Mouse (Mus musculus) kidney, postnatal 4 days (tissue): ENCODE data around the gene Sesn1.
A peak's percentile ranks its signal among the peaks of the same experiment; 100 is the strongest.
"Not testable (repeated sequence)": the region's sequence is repeated elsewhere in the genome, so short reads cannot be mapped to it uniquely, and the experiment has no call there.

Source experiments
- DNase-seq, 2 experiments: peaks; one replicate each; pipeline ENCODE4 v3.0.0; 2021; ENCODE audit warnings: mixed read lengths in 2 of 2

The Sesn1 gene

DNA sequence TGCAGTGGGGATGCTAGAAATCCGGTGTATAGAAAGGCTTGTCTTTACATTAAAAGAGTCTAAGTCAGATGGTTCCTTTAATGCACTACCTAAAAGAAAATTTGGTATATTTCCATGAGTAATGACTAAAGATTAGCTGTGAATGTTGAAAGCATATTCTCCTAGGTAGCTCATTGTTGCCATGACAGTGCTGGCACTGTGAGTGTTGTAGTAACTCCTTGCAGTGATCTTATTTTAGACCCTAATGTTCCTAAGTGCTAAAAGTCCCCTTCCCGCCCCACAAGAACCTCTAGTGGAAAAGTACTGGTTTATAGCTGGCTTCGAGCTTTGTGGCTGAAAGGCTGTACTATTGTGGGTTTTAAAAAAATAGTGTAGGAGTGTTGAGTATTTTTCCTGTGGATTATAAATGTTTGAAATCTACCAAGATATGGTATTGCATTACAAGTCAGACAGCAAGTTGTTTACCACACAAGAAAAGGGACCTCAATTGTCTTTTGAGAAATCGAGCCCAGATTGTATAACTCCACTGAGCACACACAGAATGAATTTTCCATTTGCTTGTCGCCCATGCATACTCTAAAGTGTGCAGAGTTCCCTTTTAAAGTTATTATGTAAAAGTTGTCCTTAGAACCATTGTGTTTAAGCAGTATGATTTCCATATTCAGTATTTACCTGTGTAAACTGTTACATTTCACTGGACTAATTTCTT is 13.0 kb downstream of the Sesn1 start:
- no peak for DNase-seq

DNA sequence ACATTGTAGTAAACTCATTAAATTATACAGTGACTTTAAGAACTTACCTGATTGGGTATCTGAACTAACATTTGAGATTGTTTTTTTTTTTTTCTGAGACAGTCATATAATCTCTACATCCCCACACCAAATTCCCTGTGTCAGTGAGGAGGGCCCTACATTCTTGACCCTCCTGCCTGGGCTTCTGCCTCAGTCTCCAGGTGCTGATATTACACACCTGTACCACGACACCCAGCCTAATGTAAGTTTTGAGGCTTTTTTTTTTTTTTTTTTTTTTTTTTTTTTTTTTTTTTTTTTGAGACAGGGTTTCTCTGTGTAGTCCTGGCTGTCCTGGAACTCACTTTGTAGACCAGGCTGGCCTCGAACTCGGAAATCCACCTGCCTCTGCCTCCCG is 13.5 kb downstream of the Sesn1 start:
- DNase-seq = not testable (repeated sequence)

DNA sequence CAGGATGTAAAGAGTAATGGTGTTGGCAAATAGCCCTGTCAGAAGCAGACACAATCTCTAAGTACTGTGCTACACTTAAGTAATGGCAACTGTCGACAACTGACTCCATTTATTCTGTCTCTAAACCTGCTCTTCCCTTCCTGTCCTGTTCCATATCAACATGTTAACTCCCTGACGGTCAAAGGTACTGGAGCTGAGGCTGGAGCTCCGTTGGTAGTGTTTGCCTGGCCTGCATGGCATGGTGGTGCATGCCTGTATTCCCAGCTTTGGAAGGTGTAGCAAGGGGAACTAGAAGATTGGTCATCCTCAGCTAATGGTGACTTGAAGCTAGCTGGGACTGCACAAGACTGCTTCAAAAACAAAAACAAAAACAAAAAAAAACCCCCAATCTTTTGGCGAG is 14.2 kb downstream of the Sesn1 start:
- no peak for DNase-seq

DNA sequence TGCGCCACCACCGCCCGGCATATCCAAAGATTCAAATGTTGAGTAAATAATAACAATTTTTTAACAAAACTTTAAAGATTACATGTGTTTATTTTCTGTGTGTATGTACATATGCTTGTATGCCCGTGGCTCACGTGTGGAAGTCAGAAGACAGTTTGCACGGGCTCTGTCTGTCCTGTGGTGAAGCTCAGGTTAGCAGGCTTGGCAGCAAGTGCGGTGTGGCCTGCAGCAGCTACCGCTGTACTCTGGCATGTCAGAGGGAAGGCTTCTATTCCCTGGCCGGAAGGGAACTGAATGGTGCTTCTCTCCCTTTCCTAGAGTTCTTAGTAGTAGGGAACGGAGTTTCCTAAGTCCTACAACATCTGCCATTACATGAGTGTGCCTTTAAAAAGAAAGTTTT is 15.3 kb downstream of the Sesn1 start:
- DNase-seq = no peak

DNA sequence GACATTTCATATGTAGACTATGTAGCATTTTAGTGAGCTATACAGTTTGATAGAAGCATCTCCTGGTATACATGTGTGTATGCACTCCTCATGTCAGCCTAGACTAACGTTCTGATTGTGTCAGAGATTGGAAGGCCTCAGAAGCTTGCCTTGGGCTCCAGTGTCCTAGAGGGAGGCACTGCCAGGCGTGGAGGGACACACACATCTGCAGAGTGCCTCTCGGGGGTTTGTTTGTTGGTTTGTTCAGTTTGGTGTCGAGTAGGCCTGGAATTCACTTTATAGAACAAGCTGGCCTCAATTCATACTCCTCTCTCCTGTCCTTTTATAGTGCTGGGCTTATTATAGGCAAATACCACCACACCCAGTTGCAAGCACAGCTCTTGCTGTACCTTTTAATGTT is 16.3 kb downstream of the Sesn1 start:
- no peak for DNase-seq

DNA sequence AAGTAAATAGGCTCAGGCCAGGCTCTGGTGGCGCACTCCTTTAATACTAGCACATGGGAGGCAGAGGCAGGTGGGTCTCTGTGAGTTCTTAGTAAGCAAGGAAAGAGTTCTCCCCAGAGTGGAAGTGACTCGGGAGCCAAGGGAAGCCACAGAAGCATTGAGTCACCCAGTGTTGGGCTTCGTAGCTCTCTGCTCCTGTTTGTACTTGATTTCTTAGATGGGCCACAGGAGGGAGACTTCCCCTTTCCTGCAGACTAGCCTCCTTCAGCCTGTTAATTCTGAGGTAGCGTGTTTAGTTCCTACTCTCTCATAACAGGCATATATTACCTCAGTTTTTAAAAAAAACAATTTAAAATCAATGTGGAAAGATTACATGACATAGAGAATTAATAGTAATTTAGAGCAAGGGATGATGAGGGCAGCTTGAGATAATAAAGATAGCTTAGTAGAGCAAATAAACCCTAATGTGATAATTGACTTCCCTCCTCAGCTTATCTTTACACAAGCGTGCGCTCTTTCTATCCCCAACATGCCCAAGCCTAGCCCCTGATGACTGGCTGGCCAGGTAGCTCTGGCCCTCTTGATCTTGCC is 16.9 kb downstream of the Sesn1 start:
- DNase-seq = no peak

DNA sequence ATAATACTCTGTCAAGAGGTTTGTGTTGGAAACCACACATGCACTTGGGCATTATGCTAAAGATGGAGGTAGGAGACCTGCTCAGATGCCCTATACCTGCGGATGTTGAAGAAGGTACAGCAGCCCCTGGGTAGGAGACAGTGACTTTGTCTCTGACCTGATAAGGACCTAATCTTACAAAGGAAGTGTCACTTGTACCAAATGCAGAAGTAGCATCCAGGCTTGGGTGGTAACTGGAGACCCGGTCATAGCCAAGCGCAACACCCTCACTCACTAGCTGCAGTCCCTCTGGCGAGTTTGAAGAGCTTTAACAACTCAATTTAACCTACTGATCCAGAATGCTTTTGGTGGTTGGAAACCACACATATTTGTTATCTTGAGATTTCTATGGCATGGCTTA is 18.0 kb downstream of the Sesn1 start:
- no peak for DNase-seq

DNA sequence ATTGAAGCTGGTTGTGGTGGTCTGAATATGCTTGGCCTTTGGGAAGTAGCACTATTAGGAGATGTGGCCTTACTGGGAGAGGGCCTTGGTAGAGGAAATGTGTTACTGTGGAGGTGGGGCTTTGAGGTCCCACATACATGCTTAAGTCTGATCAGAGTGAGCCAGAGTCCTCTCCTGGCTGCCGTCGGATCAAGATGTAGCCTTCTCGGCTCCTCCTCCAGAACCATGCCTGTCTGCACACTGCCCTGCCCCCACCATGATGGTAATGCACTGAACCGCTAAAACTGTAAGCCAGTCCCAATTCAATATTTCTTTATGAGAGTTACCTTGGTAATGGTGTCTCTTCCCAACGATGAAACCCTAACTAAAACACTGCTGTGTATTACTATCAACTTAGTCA is 19.5 kb downstream of the Sesn1 start:
- no peak for DNase-seq

DNA sequence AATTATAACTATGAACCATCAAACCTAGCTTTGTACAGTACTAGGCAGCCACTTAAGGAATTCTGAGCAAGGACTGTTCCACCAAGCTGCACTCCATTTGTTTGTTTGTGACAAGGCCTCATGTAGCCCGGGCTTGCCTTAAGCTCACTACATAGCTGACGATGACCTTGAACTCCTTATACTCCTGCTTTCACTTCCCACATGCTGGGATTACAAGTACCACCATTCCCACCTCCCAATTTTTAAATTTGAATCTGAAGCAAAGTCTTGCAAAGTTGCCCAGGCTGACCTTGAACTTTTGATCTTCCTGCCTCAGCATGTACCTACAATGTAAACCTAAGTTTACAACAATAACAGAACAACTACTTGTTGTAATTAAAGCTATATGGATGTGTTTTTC is 20.2 kb downstream of the Sesn1 start:
- DNase-seq = no peak

DNA sequence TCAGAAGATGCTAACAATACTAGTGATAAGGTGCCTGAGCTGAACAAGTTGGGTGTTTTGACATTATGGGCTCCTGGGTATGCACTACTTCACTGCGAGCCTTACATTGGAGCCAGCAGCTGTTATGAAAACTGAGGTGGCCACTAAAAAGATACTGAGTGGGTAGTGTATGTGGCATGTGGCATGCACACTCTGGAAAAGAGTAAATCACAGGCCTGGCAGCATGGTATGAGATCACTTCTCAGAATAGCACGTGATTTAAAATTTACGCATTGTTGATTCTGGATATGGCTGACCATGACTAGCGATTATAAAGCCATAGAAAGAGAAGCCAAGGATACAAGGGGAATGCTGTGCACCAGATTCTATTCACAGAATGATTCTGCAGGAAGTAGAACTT is 20.7 kb downstream of the Sesn1 start:
- DNase-seq = no peak

DNA sequence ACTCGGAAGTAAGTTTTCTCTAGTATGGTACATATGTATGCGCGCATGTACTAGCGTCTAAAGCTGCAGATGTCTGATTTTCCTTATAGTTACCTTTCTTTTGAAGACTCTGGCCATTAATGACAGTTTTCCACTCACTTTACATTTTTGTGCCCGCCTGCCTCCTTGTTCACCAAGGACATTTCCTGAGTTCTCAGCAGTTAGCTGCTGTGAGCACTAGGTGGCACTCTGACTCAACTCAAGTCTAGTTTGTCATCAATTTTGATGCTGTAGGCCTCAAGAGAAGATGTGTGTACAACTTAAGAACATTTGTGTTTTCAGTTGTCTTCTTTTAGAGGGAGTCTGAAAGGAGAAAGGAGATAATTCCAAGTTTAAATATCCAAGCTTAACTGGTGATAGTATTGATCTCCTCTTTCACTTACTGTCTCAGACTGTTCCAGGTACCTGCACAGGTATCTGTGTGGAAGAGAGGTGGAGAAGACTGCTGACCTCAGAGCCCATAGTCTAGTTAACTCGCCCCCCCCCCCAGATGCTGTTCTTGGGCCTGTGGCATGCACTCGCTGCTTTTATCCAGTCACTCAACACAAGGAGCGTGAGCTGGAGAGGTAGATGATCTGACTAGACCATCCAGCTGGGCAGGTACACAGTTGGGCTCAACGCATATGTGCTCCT is 21.3 kb downstream of the Sesn1 start:
- peak; percentile 75 to 82 for DNase-seq

DNA sequence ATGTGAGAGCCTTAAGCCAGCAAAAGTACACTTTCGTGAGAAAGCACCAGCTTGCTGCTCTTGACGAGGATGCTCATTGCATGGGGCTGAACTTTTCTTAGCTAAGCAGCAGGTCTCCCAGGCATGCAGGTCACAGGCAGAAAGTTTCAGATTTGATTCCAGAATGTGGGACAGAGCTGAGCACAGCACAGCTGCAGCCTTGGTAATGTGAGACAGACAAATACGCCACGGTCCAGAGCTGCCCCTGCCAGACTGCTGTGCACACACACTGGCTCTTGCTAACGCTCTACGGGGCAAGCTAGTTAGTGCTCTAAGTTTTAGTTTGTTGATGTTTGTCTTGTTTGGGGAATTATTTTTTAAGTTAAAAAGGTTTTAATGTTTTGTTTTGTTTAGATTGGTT is 22.5 kb downstream of the Sesn1 start:
- peak in 1 of 2 experiments; percentile 39 for DNase-seq

DNA sequence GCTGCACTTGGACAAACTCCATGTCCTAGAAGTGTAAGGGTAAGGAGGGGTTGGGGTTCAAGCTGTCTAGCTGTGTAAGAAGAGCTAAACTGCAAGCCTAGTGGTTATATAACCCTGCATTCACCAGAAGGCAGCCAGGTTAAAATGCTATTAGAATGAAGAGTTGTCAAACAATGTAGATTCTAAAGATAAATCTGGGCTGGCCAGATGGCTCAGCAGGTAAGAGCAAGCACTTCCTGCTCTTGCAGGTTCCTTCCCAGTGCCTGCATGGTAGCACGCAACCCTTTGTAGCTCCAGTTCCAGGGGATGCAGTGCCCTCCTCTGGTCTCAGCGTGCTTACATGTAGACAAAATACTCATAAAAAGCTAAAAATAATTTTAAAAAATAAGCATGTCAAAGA is 24.4 kb downstream of the Sesn1 start:
- DNase-seq = no peak

DNA sequence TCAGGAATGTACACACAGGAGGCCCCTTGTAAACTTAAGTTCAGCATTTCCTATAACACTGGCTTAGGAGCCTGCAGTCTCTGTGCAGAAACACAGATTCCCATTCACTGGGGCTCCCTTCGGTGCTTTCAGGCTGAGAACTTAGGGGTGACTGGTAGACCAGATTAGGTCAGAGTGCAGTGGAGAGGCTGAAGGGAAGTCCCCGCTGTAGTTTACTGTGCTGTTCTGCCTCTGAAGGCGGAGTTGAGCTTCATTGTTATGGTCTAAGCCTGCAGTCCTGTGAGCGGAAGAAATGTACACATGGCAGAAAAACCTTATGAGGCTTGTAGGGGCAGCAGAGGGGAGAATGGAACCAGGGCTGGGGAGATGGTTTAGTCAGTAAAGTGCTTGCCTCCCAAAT is 29.2 kb downstream of the Sesn1 start:
- no peak for DNase-seq

DNA sequence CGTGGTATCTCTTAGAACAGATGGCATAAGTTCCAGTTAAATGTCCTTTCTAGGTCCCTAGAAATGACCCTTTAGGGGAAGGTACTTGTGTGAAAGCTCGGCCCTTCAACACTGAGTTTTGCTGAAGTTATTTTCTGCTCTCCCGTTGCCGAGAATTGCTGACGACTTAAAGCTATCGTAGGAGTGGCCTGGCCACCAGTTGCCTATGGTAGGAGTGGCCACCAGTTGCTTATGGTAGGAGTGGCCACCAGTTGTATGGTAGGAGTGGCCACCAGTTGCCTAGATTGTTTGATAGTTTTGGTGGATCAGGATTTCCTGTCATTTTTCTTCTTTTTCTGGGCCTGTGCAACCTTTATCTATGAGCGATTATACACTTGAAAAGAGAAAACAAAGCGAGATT is 38.0 kb downstream of the Sesn1 start:
- DNase-seq = no peak

DNA sequence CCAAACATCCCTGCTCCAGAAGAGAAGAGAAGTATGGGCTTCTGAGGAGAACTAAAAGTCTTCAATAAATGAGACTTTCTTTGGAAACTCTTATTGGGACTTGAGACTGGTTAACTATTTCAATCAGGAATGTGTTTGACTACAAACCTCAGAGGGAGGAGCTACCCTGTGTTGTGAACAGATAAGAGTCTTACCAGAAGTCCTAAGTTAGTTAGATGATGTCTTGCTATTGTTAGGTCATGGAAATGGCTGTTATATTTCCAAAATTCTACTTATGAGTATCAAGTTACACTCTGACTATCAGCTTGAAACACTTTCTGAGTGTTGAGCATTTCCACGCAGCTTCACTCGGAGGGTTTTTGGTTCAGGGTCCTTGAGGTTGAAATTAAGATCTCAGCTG is 39.0 kb downstream of the Sesn1 start:
- DNase-seq = no peak

DNA sequence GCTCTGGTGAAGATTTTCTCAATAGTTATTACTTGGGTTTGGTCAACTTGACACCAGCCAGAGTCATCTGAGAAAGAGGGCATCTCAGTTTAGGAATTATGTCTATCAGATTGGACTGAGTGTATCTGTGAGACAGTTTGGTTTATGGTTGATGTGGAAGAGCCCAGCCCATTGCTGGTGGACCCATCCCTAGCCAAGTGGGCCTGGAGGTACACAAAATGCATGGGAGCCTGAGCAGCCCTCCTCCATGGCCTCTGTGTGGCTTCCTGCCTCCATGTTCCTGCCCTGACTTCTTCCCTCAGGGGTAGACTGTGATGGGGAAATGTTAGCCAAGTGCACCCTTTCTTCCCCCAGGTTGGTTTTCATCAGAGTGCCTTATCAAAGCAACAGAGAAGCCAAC is 50.1 kb downstream of the Sesn1 start:
- DNase-seq = no peak

DNA sequence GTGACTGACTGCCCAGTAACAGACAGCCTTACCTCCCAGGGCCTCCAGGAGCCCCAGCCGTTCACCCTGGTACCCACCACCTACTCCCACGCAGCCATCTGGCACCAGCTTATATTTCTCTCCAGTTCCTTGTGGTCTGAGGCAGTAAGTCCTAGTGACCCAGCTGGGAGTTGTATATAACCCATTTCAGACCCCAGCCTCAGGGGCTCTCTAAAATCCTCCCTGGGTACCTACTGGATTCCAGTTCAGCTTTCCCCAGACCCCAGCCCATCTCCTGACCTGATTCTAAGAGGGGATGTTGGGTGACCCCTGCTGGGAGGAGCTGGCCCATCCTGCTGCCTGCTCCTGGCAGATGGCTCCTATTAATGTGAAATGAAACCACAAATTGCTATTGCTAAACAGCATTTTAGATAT is 50.5 kb downstream of the Sesn1 start:
- DNase-seq = peak; percentile 17 to 41

DNA sequence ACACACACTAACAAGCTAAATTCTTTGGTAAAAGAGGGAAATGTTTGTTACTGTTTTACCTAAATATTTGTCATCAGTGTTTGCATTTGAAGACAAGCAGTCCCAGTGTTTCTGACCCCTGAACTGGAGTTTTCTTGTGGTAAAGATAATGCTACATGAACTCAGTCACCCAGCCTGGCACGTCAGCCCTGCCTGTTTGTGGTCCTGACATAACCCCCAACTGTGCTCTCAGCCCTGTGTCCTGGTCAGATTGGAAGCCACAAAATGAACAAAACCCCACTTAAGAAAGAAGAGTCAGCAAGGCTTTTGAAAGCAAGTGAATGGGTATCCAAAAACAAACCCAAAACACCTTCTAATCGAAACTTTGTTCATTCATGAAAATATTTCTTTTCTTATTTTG is 53.3 kb downstream of the Sesn1 start:
- DNase-seq = no peak

DNA sequence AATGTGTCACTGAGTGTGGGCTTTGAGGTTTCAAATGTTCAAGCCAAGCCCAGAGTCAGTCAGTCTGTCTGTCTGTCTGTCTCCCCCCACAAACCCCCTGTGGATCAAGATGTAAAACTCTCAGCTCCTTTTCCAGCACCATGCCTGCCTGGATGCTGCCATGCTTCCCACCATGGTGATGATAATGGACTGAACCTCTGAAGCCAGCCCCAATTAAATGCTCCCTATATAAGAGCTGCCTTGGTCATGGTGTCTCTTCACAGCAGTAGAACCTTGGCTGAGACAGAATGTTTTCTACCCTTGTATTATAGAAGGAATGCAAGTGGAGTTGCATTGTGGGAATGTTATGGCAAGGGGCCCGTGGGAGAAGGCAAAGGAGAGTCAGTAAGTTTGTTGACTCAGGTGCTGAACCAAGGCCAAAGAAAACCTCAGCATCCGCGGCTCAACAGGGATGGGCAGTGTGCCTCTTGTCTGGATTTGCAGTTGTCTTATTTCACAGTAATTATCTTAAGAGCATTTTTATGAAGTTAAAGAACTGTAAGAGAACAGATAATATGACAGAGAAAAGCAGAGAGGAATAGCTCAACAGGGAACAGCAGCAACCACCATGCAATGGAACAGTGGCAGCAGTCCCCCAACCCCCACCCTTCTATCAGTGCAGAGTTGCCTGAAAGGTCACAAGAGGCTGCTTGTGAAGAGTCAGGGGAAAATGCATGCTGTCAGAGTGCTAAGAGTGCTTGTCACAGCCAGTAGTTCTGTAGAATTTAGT is 56.5 kb downstream of the Sesn1 start:
- DNase-seq = peak; percentile 53 to 60

DNA sequence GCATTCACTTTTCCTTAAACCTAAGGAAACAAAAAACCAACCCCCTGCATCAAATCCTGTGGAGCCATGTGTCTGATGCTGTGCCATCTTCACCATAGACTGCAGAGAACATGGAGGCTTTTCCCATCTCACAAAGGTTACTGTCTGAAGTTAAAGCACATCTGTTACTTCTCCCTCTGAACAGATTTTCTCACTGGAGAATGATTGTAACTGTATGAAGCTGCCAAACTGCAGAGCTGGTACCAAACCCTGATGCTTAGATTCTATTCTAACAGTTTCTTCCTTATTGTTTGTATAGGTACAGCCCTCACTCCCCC is 57.1 kb downstream of the Sesn1 start:
- no peak for DNase-seq

DNA sequence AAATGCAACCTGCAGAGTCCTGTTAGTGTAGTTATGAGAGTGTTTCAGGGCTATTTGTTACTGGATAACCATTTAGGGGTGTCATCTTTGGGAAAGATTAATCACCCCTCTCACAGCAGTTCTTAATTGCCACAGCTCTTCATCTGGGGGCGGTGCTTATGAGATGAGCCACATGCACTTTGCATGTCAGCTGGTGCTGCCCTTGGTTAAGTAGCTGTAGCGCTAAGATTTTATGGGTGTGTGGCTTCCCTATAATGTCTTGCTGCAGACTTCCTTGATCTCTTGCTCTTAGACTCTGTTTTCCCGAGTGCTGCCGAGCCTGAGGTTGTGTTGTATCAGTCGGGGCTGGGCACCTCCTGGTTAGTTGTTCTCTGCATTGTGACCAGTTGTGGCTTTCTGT is 58.2 kb downstream of the Sesn1 start:
- no peak for DNase-seq

DNA sequence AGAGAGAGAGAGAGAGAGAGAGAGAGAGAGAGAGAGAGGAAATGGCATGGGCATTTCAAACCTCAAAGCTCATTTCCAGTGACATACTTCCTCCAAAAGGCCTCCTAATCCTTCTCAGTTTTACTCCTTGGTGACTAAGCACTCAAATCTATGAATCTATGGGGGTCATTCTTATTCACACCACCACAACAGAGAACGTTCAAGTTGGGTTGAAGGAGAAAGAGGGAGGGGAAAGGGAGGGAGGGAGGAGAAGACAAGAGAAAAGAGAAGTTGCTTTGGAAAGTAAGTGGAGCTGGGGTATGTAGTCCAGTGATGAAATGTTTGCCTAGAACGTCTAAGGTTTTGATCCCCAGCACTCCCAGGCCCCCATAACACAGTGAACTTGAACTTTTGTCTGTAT is 60.4 kb downstream of the Sesn1 start:
- no peak for DNase-seq

DNA sequence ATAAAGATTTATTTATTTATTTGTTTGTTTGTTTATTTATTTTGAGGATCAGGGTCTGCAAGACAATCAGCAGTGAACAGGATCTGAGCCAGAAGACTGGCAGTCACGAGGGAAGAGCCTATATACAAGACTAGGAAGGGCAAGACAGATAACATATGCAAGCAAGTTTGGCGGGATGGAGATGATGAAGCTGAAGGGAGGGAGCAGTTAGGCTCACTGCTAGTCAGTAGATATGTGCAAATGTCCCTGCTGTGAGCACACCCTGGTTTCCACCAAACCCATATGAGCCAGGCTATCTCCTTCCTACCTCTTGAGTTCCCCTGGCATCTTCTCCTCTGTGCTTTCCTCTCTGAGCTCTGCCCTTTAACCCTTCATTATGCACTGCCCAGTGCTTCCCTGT is 61.8 kb downstream of the Sesn1 start:
- no peak for DNase-seq
